In the genomic region with DNA sequence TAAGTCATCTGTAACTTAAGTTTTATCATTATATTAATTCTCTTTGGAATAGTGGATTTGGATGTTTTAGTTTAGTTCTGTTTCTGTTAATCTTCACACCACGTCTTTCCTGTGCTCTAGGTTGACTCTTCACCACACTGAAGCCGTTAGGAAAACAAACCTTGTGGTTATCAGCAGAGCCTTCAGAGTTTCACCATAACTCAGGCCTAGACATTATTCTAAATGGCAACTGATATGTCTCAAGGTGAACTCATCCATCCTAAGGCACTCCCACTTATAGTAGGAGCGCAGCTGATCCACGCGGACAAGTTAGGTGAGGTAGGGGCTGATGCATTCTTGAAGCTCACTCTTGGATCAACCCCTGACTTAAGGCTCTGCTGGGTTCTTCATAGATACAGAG, we compare ENCODE assay signal across 17 mouse cellular contexts. TPM values are rescaled to one million over a fixed set of nuclear protein-coding genes. Genes with fewer than 3 reads are reported as not detected.
"Had no signal": no experiment of that assay in that cellular context is flagged by ENCODE, and none has a peak within 500 bp of the region (broad histone marks: within the 10 kb centered on the region; RNA-seq: fewer than 3 reads in every experiment).

No protein-coding gene starts in this region.

- H3K4me2 ChIP-seq: kidney, embryonic 15.5 days; limb, embryonic 15.5 days; neural tube, embryonic 12.5 days had no signal

- H3K9me3 ChIP-seq: kidney, embryonic 15.5 days; limb, embryonic 15.5 days; midbrain, embryonic 10.5 days; neural tube, embryonic 12.5 days had no signal

- H3K4me3 ChIP-seq: kidney, embryonic 15.5 days; limb, embryonic 15.5 days; midbrain, embryonic 10.5 days; myocyte; neural tube, embryonic 12.5 days had no signal

- H3K27me3 ChIP-seq: kidney, embryonic 15.5 days; limb, embryonic 15.5 days; neural tube, embryonic 12.5 days had no signal

- H3K9ac ChIP-seq: kidney, embryonic 15.5 days; limb, embryonic 15.5 days; neural tube, embryonic 12.5 days had no signal

- ATAC-seq: intestine, embryonic 16.5 days; lung, postnatal 0 days had no signal

- H3K27ac ChIP-seq: kidney, embryonic 15.5 days; limb, embryonic 15.5 days; midbrain, embryonic 10.5 days; neural tube, embryonic 12.5 days had no signal

- DNase-seq: kidney, adult 2 months; kidney, postnatal 14 days; lung, adult 2 months; lung, postnatal 4 days; midbrain, embryonic 14.5 days; retina, postnatal 1 day; right cerebral cortex, postnatal 4 days; spleen, adult 18-20 months; thymus, postnatal 4 days had no signal

RNA-seq across cellular contexts. Expression of a gene that starts 28.8 kb away (rescaled TPM):
- total RNA-seq: neutrophil, adult 5-6 weeks had no signal
